Mouse (Mus musculus): ENCODE measurements around the gene Dgat2.

- no peak for TF ChIP-seq CTCF (IDR thresholded peaks at IDR 0.05; ENCODE audit: borderline replicate concordance, extremely low read depth, insufficient read depth, insufficient read length)
- TF ChIP-seq POLR2A (IDR thresholded peaks at IDR 0.05; ENCODE audit: borderline replicate concordance, extremely low read depth, insufficient read depth, insufficient read length, poor library complexity, severe bottlenecking), result no peak
Measured at GRCm38 (mm10) chr7:99206364-99206763, 23.8 kb upstream of the Dgat2 start.

All from brain, embryonic 14.5 days (tissue).